Mouse (Mus musculus) intestine, postnatal 0 days (tissue): ENCODE results near the gene Oas1g. TPM values are rescaled to one million over a fixed set of nuclear protein-coding genes. Genes with fewer than 3 reads are reported as not detected.
"Not testable (repeated sequence)": the region's sequence is repeated elsewhere in the genome, so short reads cannot be mapped to it uniquely, and the experiment has no call there.

Experiments used
- ATAC-seq: fragments of 200-750 bp; cut with Nextera tagmentation; 2 replicates; pipeline ENCODE4 v1.8.0; 2017; ENCODE audit warnings: mild to moderate bottlenecking, moderate TSS enrichment, moderate library complexity
- H3K27ac ChIP-seq: fragments of 300-500 bp; sonication (generic); 2 replicates; pipeline ENCODE4 v1.5.1; 2014; ENCODE audit warnings: mild to moderate bottlenecking, low read depth, low read length, moderate library complexity
- H3K27me3 ChIP-seq: fragments of 300-500 bp; sonication (generic); replicated peaks from 2 replicates; pipeline ENCODE4 v1.6.1; 2014; ENCODE audit warnings: low read length, mixed read lengths; ENCODE audit not compliant: control insufficient read depth, insufficient read depth
- H3K36me3 ChIP-seq: fragments of 300-500 bp; sonication (generic); 2 replicates; pipeline ENCODE4 v1.6.1; 2014; ENCODE audit warnings: mild to moderate bottlenecking, moderate library complexity; ENCODE audit not compliant: control insufficient read depth, insufficient read depth
- H3K4me1 ChIP-seq: fragments of 300-500 bp; sonication (generic); replicated peaks from 2 replicates; pipeline ENCODE4 v1.6.1; 2014; ENCODE audit warnings: antibody characterized with exemption, low read length, mixed read lengths; ENCODE audit not compliant: control insufficient read depth, insufficient read depth
- H3K4me2 ChIP-seq: fragments of 300-500 bp; sonication (generic); replicated peaks from 2 replicates; pipeline ENCODE4 v1.6.1; 2014; ENCODE audit warnings: low read depth, mild to moderate bottlenecking, moderate library complexity
- H3K4me3 ChIP-seq: fragments of 300-500 bp; sonication (generic); 2 replicates; pipeline ENCODE4 v1.5.1; 2014; ENCODE audit warnings: low read depth, low read length
- H3K9ac ChIP-seq: fragments of 300-500 bp; sonication (generic); 2 replicates; pipeline ENCODE4 v1.6.1; 2014; ENCODE audit warnings: mild to moderate bottlenecking, low read depth, low read length
- H3K9me3 ChIP-seq: fragments of 300-500 bp; sonication (generic); 2 replicates; pipeline ENCODE4 v1.6.1; 2016; ENCODE audit warnings: mixed run types; ENCODE audit not compliant: control insufficient read depth
- CTCF ChIP-seq: sonication (generic); IDR thresholded peaks from 2 replicates; pipeline ENCODE4 v1.5.1; 2016; ENCODE audit warnings: low read depth, mild to moderate bottlenecking, control low read depth, antibody characterized with exemption, moderate library complexity
- WGBS: fragments of 180-500 bp; shearing (Covaris S2); extraction: QIAGEN DNeasy Blood & Tissue Kit; methylation state at CpG from one replicate; pipeline ENCODE4 v1.1.7; 2014; 5-methylcytosine and 5-hydroxymethylcytosine counted together
- polyA plus RNA-seq: library from polyadenylated mRNA; unstranded; fragments of >200 nt; fragmentation: Nextera tagmentation; extraction: Ambion mirVana; gene quantifications from 2 replicates; pipeline ENCODE4 v1.2.1, GENCODE M21; 2015

The Oas1g gene
- polyA plus RNA-seq, result 30.9 and 31.8 TPM in 2 replicates

DNA sequence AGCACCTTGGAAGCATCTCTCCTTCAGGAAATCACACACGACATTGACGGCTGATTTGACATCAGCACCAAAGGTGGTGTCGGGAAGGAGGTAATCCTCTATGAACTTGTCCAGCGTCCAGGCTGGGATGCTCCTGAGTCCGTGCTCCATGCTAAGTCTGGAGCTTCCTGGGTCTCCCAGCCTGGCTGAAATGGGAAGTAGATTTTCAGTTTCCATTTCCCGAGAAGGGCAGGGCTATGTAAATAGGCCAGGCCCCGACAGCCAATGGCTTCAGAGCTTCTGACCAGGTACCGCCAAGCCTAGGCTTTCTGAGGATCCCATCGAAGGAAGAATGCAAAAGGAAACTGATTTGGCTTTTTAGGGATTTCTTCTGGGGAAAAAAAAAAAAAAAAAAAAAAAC is at the start of gene Oas1g:
TSS of gene Oas1g (minus strand) at position 201 of the 400 bp plus-strand sequence.
- not testable (repeated sequence) for H3K36me3 ChIP-seq, H3K27me3 ChIP-seq, H3K4me1 ChIP-seq, H3K9ac ChIP-seq, H3K9me3 ChIP-seq, H3K27ac ChIP-seq
- H3K4me3 ChIP-seq, result peak within 1 kb of the TSS; percentile 22
- peak; percentile 85 for ATAC-seq
- peak within 1 kb of the TSS; percentile 54 for H3K4me2 ChIP-seq
- 4% methylated on average over 5 of the region's 9 CpGs for WGBS

- no peaks in the 10 kb centered on the region for H3K9me3 ChIP-seq
- no peaks in the 10 kb centered on the region for H3K27me3 ChIP-seq
- no peak overlapping the region for H3K4me3 ChIP-seq
- no peaks in the 10 kb centered on the region for H3K36me3 ChIP-seq
- ATAC-seq, result no peak
- no peak overlapping the region for H3K27ac ChIP-seq
- WGBS, result 26% methylated on average over 5 of the region's 5 CpGs
- no peak overlapping the region for H3K4me2 ChIP-seq
- H3K4me1 ChIP-seq, result no peaks in the 10 kb centered on the region
- no peak for TF ChIP-seq CTCF
- no peak overlapping the region for H3K9ac ChIP-seq
Observed at GRCm38 (mm10) chr5:120933966-120934365, 46.6 kb upstream of the Oas1g start.

GRCm38 (mm10) chr5:120927036-120927435 is 39.6 kb upstream of the Oas1g start:
- no peak overlapping the region for H3K4me2 ChIP-seq
- no peak overlapping the region for H3K27ac ChIP-seq
- no peaks in the 10 kb centered on the region for H3K27me3 ChIP-seq
- WGBS, result 19% methylated on average over 1 of the region's 1 CpGs
- no peak overlapping the region for H3K4me3 ChIP-seq
- no peaks in the 10 kb centered on the region for H3K36me3 ChIP-seq
- ATAC-seq, result peak; percentile 20; the same call in 1 of the 2 replicates
- H3K9me3 ChIP-seq, result no peaks in the 10 kb centered on the region
- TF ChIP-seq CTCF, result peak; percentile 75
- no peak overlapping the region for H3K9ac ChIP-seq
- no peaks in the 10 kb centered on the region for H3K4me1 ChIP-seq

GRCm38 (mm10) chr5:120926311-120926710 is 38.9 kb upstream of the Oas1g start:
- H3K4me3 ChIP-seq, result not testable (repeated sequence)

GRCm38 (mm10) chr5:120924520-120924919 is 37.1 kb upstream of the Oas1g start:
- H3K27ac ChIP-seq, H3K4me3 ChIP-seq, H3K27me3 ChIP-seq, H3K9me3 ChIP-seq, H3K36me3 ChIP-seq, H3K9ac ChIP-seq, H3K4me1 ChIP-seq: not testable (repeated sequence)
- WGBS, result 46% methylated on average over 4 of the region's 4 CpGs
- peak overlapping the region; percentile 9 for H3K4me2 ChIP-seq
- ATAC-seq, result peak; percentile 74

More at GRCm38 (mm10) chr5:120926311-120926710, 38.9 kb upstream of the Oas1g start:
- H3K4me1 ChIP-seq, H3K9me3 ChIP-seq, H3K36me3 ChIP-seq, H3K9ac ChIP-seq, H3K4me2 ChIP-seq, H3K27ac ChIP-seq, H3K27me3 ChIP-seq, ATAC-seq: not testable (repeated sequence)
- 57% methylated on average over 2 of the region's 2 CpGs for WGBS

DNA sequence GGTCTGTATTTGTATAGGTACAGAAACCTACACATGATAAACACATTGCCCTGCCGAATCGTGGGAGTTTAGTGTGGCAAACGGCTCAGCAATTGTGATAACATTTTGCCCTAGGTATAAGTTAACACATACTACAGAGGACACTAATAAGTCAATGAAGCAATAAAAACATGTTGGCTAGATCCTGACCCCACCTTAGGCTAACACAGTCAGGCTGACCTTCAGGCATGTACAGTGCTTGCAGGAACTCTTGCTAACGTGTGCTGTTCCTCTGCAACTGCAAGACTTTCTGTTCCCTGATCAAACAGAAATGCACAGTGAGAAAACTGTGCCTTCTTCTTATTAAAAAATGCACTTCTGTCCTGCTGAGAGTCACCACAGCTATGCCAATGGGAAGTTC is 36.6 kb upstream of the Oas1g start:
- Histone ChIP-seq H3K4me2 (peak overlapping the region; percentile 9; the same call in 1 of the 2 replicates), H3K36me3 (no peaks in the 10 kb centered on the region), H3K4me1 (no peaks in the 10 kb centered on the region), H3K9ac (no peak overlapping the region), H3K27ac (no peak overlapping the region), H3K27me3 (no peaks in the 10 kb centered on the region), H3K4me3 (no peak overlapping the region), H3K9me3 (no peaks in the 10 kb centered on the region)
- TF ChIP-seq CTCF, result no peak
- peak; percentile 71 for ATAC-seq
- 33% methylated on average over 4 of the region's 4 CpGs for WGBS

DNA sequence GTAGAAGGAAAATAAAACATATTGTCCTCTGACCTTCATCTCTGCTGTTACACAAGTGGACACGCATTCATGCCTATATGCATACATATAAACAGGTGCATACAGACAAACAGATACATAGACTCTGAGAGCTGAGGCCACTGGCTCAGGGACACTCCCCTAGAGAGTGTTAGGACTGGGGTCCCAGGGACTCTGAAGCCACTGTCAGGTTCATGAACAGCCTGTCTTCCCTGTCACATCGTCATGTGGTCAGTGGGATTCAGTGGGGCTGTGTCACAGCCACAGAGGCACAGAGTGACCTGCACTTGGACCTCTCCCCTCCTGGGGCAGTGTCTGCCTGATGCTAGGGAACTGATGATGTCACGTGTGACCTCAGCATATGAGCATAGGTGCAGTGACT is 32.9 kb upstream of the Oas1g start:
- no peaks in the 10 kb centered on the region for H3K27me3 ChIP-seq
- no peak overlapping the region for H3K4me3 ChIP-seq
- H3K36me3 ChIP-seq, result no peaks in the 10 kb centered on the region
- H3K27ac ChIP-seq, result no peak overlapping the region
- no peak for ATAC-seq
- H3K4me2 ChIP-seq, result no peak overlapping the region
- WGBS, result 90% methylated on average over 3 of the region's 3 CpGs
- H3K9ac ChIP-seq, result no peak overlapping the region
- no peak for TF ChIP-seq CTCF
- H3K4me1 ChIP-seq, result no peaks in the 10 kb centered on the region
- H3K9me3 ChIP-seq, result no peaks in the 10 kb centered on the region

- H3K27ac ChIP-seq, H3K36me3 ChIP-seq, H3K4me2 ChIP-seq, H3K9me3 ChIP-seq, H3K4me1 ChIP-seq, ATAC-seq, H3K9ac ChIP-seq, H3K4me3 ChIP-seq, H3K27me3 ChIP-seq: not testable (repeated sequence)
- 69% methylated on average over 2 of the region's 2 CpGs for WGBS
Observed at GRCm38 (mm10) chr5:120919156-120919935, 31.9 kb upstream of the Oas1g start.

DNA sequence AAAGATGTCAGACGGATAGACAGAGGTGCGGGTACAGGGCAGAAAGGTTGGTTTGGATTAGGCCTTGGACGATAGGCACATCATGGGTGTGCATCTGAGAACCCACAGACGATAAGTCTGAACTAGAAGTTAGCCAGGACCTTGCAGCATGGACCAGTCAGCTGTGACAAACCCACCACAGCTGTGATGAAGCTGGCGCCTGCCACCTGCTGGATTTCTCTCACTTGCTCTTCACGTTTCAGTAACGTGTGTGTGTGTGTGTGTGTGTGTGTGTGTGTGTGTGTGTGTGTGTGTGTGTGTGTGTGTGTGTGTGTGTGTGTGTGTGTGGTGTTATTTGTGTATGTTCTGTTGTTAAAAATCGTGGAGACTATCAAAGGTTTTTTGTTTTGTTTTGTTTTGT is 26.8 kb upstream of the Oas1g start, which contains the start of gene Oas1d:
TSS of gene Oas1d (plus strand) at position 333 of the 400 bp plus-strand sequence.
- ATAC-seq, H3K27ac ChIP-seq, H3K36me3 ChIP-seq, H3K4me2 ChIP-seq, H3K9me3 ChIP-seq, H3K9ac ChIP-seq, H3K4me3 ChIP-seq, H3K27me3 ChIP-seq, H3K4me1 ChIP-seq: not testable (repeated sequence)
- WGBS, result 42% methylated on average over 8 of the region's 8 CpGs
